Mouse (Mus musculus) embryonic facial prominence, embryonic 15.5 days (tissue): ENCODE results near the gene Nckap5. TPM values are rescaled to one million over a fixed set of nuclear protein-coding genes. Genes with fewer than 3 reads are reported as not detected.
A peak's percentile ranks its signal among the peaks of the same experiment; 100 is the strongest.

Experiments used
- ATAC-seq: fragments of 200-750 bp; cut with Nextera tagmentation; 2 replicates; pipeline ENCODE4 v1.8.0; 2017; ENCODE audit warnings: low read depth, moderate TSS enrichment; ENCODE audit not compliant: insufficient number of reproducible peaks, low FRiP score, low TSS enrichment
- H3K27ac ChIP-seq: fragments of 300-500 bp; sonication (generic); replicated peaks from 2 replicates; pipeline ENCODE4 v1.5.1; 2015; ENCODE audit warnings: mild to moderate bottlenecking, inconsistent platforms
- H3K27me3 ChIP-seq: fragments of 300-500 bp; sonication (generic); 2 replicates; pipeline ENCODE4 v1.6.1; 2015; ENCODE audit warnings: inconsistent platforms
- H3K36me3 ChIP-seq: fragments of 300-500 bp; sonication (generic); 2 replicates; pipeline ENCODE4 v1.6.1; 2015; ENCODE audit warnings: mild to moderate bottlenecking, inconsistent platforms
- H3K4me1 ChIP-seq: fragments of 300-500 bp; sonication (generic); 2 replicates; pipeline ENCODE4 v1.6.1; 2015; ENCODE audit warnings: inconsistent platforms
- H3K4me2 ChIP-seq: fragments of 300-500 bp; sonication (generic); replicated peaks from 2 replicates; pipeline ENCODE4 v1.6.1; 2015; ENCODE audit warnings: mild to moderate bottlenecking, inconsistent platforms
- H3K4me3 ChIP-seq: fragments of 300-500 bp; sonication (generic); replicated peaks from 2 replicates; pipeline ENCODE4 v1.5.1; 2015; ENCODE audit warnings: mild to moderate bottlenecking, inconsistent platforms
- H3K9ac ChIP-seq: fragments of 300-500 bp; sonication (generic); 2 replicates; pipeline ENCODE4 v1.6.1; 2015; ENCODE audit warnings: inconsistent platforms
- H3K9me3 ChIP-seq: fragments of 300-500 bp; sonication (generic); replicated peaks from 2 replicates; pipeline ENCODE4 v1.6.1; 2016; ENCODE audit warnings: inconsistent platforms
- WGBS: fragments of 180-500 bp; shearing (Covaris S2); methylation state at CpG from one replicate; pipeline ENCODE4 v1.1.7; 2015; 5-methylcytosine and 5-hydroxymethylcytosine counted together
- polyA plus RNA-seq: library from polyadenylated mRNA; unstranded; fragments of >200 nt; fragmentation: Nextera tagmentation; extraction: Ambion mirVana; gene quantifications from 2 replicates; pipeline ENCODE4 v1.2.1, GENCODE M21; 2015

Nckap5 gene
- polyA plus RNA-seq, 1 experiment from 2014 or later, result 9.8 TPM

GRCm38 (mm10) chr1:126700063-126700977, 130.3 kb downstream of the Nckap5 start:
- no peak overlapping the region for H3K4me2 ChIP-seq
- H3K9ac ChIP-seq, result no peak overlapping the region
- 35% methylated on average over 8 of the region's 8 CpGs for WGBS
- no peak for ATAC-seq
- H3K36me3 ChIP-seq, result no peaks in the 10 kb centered on the region
- H3K9me3 ChIP-seq, result no peaks in the 10 kb centered on the region
- H3K27me3 ChIP-seq, result no peaks in the 10 kb centered on the region
- no peak overlapping the region for H3K4me3 ChIP-seq
- H3K4me1 ChIP-seq, result no peaks in the 10 kb centered on the region
- no peak overlapping the region for H3K27ac ChIP-seq

GRCm38 (mm10) chr1:126693585-126693984, 137.0 kb downstream of the Nckap5 start:
- Histone ChIP-seq H3K27me3 (no peaks in the 10 kb centered on the region), H3K9me3 (no peaks in the 10 kb centered on the region), H3K27ac (no peak overlapping the region), H3K9ac (no peak overlapping the region), H3K4me1 (no peaks in the 10 kb centered on the region), H3K4me3 (no peak overlapping the region), H3K4me2 (no peak overlapping the region), H3K36me3 (no peaks in the 10 kb centered on the region)
- ATAC-seq, result no peak
- WGBS, result 73% methylated on average over 7 of the region's 7 CpGs

- Histone ChIP-seq H3K9ac (no peak overlapping the region), H3K9me3 (no peaks in the 10 kb centered on the region), H3K27ac (no peak overlapping the region), H3K4me3 (no peak overlapping the region), H3K27me3 (no peaks in the 10 kb centered on the region), H3K4me2 (no peak overlapping the region), H3K36me3 (no peaks in the 10 kb centered on the region), H3K4me1 (peaks cover 11% of the 10 kb centered on the region)
- 76% methylated on average over 5 of the region's 5 CpGs for WGBS
- no peak for ATAC-seq
Observed at GRCm38 (mm10) chr1:126688593-126688992, 142.0 kb downstream of the Nckap5 start.

- Histone ChIP-seq H3K4me1 (peaks cover 19% of the 10 kb centered on the region), H3K9me3 (no peaks in the 10 kb centered on the region), H3K4me3 (no peak overlapping the region), H3K27me3 (no peaks in the 10 kb centered on the region), H3K9ac (no peak overlapping the region), H3K36me3 (no peaks in the 10 kb centered on the region), H3K27ac (no peak overlapping the region), H3K4me2 (no peak overlapping the region)
- ATAC-seq, result no peak
- 79% methylated on average over 2 of the region's 2 CpGs for WGBS
Observed at GRCm38 (mm10) chr1:126686678-126687077, 143.9 kb downstream of the Nckap5 start.

- peak; percentile 41; the same call in 1 of the 2 replicates for ATAC-seq
- Histone ChIP-seq H3K9me3 (no peaks in the 10 kb centered on the region), H3K9ac (no peak overlapping the region), H3K27me3 (no peaks in the 10 kb centered on the region), H3K27ac (peak overlapping the region; percentile 55), H3K4me3 (no peak overlapping the region), H3K4me2 (peak overlapping the region; percentile 23; the same call in 1 of the 2 replicates), H3K4me1 (peaks cover 20% of the 10 kb centered on the region), H3K36me3 (no peaks in the 10 kb centered on the region)
- 10% methylated on average over 11 of the region's 11 CpGs for WGBS
Observed at GRCm38 (mm10) chr1:126683621-126684445, 146.8 kb downstream of the Nckap5 start.

- Histone ChIP-seq H3K4me1 (peaks cover 20% of the 10 kb centered on the region), H3K4me3 (no peak overlapping the region), H3K27ac (no peak overlapping the region), H3K9ac (no peak overlapping the region), H3K4me2 (no peak overlapping the region), H3K36me3 (no peaks in the 10 kb centered on the region), H3K9me3 (no peaks in the 10 kb centered on the region), H3K27me3 (no peaks in the 10 kb centered on the region)
- WGBS, result 11% methylated on average over 8 of the region's 8 CpGs
- ATAC-seq, result no peak
Observed at GRCm38 (mm10) chr1:126681773-126682172, 148.8 kb downstream of the Nckap5 start.

- ATAC-seq, result no peak
- no peak overlapping the region for H3K27ac ChIP-seq
Observed at GRCm38 (mm10) chr1:126679348-126679747, 151.3 kb downstream of the Nckap5 start.

GRCm38 (mm10) chr1:126677280-126677679, 153.3 kb downstream of the Nckap5 start:
- Histone ChIP-seq H3K27ac (no peak overlapping the region), H3K4me1 (peaks cover 5% of the 10 kb centered on the region; the same call in 1 of the 2 replicates), H3K9me3 (no peaks in the 10 kb centered on the region), H3K9ac (no peak overlapping the region), H3K27me3 (no peaks in the 10 kb centered on the region), H3K4me2 (no peak overlapping the region), H3K4me3 (no peak overlapping the region), H3K36me3 (no peaks in the 10 kb centered on the region)
- 37% methylated on average over 4 of the region's 4 CpGs for WGBS
- no peak for ATAC-seq

More at GRCm38 (mm10) chr1:126679348-126679747, 151.3 kb downstream of the Nckap5 start:
- no peaks in the 10 kb centered on the region for H3K27me3 ChIP-seq
- no peaks in the 10 kb centered on the region for H3K36me3 ChIP-seq
- no peaks in the 10 kb centered on the region for H3K9me3 ChIP-seq
- H3K4me2 ChIP-seq, result no peak overlapping the region
- H3K9ac ChIP-seq, result no peak overlapping the region
- 75% methylated on average over 1 of the region's 1 CpGs for WGBS
- H3K4me3 ChIP-seq, result no peak overlapping the region
- H3K4me1 ChIP-seq, result peaks cover 16% of the 10 kb centered on the region

- no peak overlapping the region for H3K27ac ChIP-seq
- ATAC-seq, result no peak
- peaks cover 2% of the 10 kb centered on the region; the same call in 1 of the 2 replicates for H3K4me1 ChIP-seq
- WGBS, result 12% methylated on average over 1 of the region's 1 CpGs
- no peak overlapping the region for H3K4me2 ChIP-seq
- H3K4me3 ChIP-seq, result no peak overlapping the region
- H3K9me3 ChIP-seq, result no peaks in the 10 kb centered on the region
- H3K9ac ChIP-seq, result no peak overlapping the region
- H3K27me3 ChIP-seq, result no peaks in the 10 kb centered on the region
- H3K36me3 ChIP-seq, result no peaks in the 10 kb centered on the region
Observed at GRCm38 (mm10) chr1:126676769-126677168, 153.8 kb downstream of the Nckap5 start.

GRCm38 (mm10) chr1:126675142-126675541, 155.5 kb downstream of the Nckap5 start:
- H3K27me3 ChIP-seq, result no peaks in the 10 kb centered on the region
- H3K4me2 ChIP-seq, result no peak overlapping the region
- no peak overlapping the region for H3K9ac ChIP-seq
- no peaks in the 10 kb centered on the region for H3K4me1 ChIP-seq
- no peak overlapping the region for H3K4me3 ChIP-seq
- ATAC-seq, result no peak
- WGBS, result 61% methylated on average over 1 of the region's 1 CpGs
- H3K27ac ChIP-seq, result no peak overlapping the region
- no peaks in the 10 kb centered on the region for H3K9me3 ChIP-seq
- H3K36me3 ChIP-seq, result no peaks in the 10 kb centered on the region

- Histone ChIP-seq H3K9ac (no peak overlapping the region), H3K27ac (no peak overlapping the region), H3K27me3 (no peaks in the 10 kb centered on the region), H3K4me3 (no peak overlapping the region), H3K4me1 (no peaks in the 10 kb centered on the region), H3K9me3 (no peaks in the 10 kb centered on the region), H3K36me3 (no peaks in the 10 kb centered on the region), H3K4me2 (no peak overlapping the region)
- WGBS, result 90% methylated on average over 2 of the region's 2 CpGs
- ATAC-seq, result no peak
Observed at GRCm38 (mm10) chr1:126673238-126673637, 157.4 kb downstream of the Nckap5 start.
